Mouse (Mus musculus) testis, adult 2 months (tissue): Measurements from ENCODE around the gene Ugt1a1. TPM values are rescaled to one million over a fixed set of nuclear protein-coding genes. Genes with fewer than 3 reads are reported as not detected.
A peak's percentile ranks its signal among the peaks of the same experiment; 100 is the strongest.

ENCODE experiments used
- H3K27ac ChIP-seq: fragments of 200-500 bp; 2 replicates; pipeline ENCODE4 v1.5.1; 2012; ENCODE audit warnings: low read depth, low read length; ENCODE audit not compliant: control insufficient read depth, insufficient read depth
- H3K27me3 ChIP-seq: fragments of 200-500 bp; 2 replicates; pipeline ENCODE4 v1.6.1; 2012; ENCODE audit warnings: mild to moderate bottlenecking, low read length, moderate library complexity; ENCODE audit not compliant: control insufficient read depth, insufficient read depth
- H3K36me3 ChIP-seq: fragments of 200-500 bp; 2 replicates; pipeline ENCODE4 v1.6.1; 2012; ENCODE audit warnings: mild to moderate bottlenecking, low read length; ENCODE audit not compliant: control insufficient read depth, insufficient read depth
- H3K4me1 ChIP-seq: fragments of 200-500 bp; 2 replicates; pipeline ENCODE4 v1.6.1; 2012; ENCODE audit warnings: low read length; ENCODE audit not compliant: control insufficient read depth, insufficient read depth
- H3K4me3 ChIP-seq: fragments of 200-500 bp; 2 replicates; pipeline ENCODE4 v1.5.1; 2012; ENCODE audit warnings: low read depth, mild to moderate bottlenecking, low read length, moderate library complexity, mixed read lengths; ENCODE audit not compliant: control insufficient read depth
- CTCF ChIP-seq: fragments of 200-500 bp; IDR thresholded peaks from 2 replicates; pipeline ENCODE4 v1.5.1; 2012; ENCODE audit warnings: low read depth, mild to moderate bottlenecking, inconsistent platforms, low read length, moderate library complexity; ENCODE audit not compliant: control insufficient read depth, insufficient read depth, insufficient replicate concordance
- POLR2A ChIP-seq: fragments of 200-500 bp; IDR thresholded peaks from 2 replicates; pipeline ENCODE4 v1.6.1; 2012; ENCODE audit warnings: low read depth, mild to moderate bottlenecking, inconsistent platforms, low read length, moderate library complexity; ENCODE audit not compliant: control insufficient read depth
- polyA plus RNA-seq: library from polyadenylated mRNA; depleted of rRNA; stranded (reverse); fragments of >200 nt; gene quantifications from 2 replicates; pipeline ENCODE4 v1.2.3, GENCODE M21; 2012

Ugt1a1 gene
- polyA plus RNA-seq, 1 experiment = 0.94 TPM

DNA sequence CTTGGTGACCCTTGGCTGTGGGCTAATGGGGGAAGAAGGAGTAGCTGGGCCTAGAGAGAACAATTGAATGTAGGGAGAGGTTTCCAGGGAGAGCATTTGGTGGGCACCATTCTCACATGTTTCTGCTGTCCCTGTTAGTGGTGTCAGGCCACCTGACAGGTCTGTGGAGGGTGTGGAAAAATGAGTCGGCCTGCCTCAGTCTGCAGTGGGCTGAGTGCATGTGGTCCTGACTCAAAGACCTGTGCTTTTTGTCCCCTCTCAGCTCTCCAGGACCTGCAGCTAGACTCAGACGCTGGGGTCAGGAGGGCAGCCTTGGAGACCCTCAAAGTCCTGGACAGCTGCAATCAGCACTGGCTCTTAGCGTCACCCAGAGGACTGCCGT, 47.9 kb downstream of the Ugt1a1 start:
- no peak for TF ChIP-seq POLR2A
- no peak for TF ChIP-seq CTCF
- H3K4me3 ChIP-seq = no peak overlapping the region
- H3K36me3 ChIP-seq = peaks cover 10% of the 10 kb centered on the region
- no peaks in the 10 kb centered on the region; the same call in 1 of the 2 replicates for H3K4me1 ChIP-seq
- H3K27me3 ChIP-seq = no peaks in the 10 kb centered on the region
- no peak overlapping the region for H3K27ac ChIP-seq

- Histone ChIP-seq H3K27ac (no peak overlapping the region), H3K4me3 (peak overlapping the region; percentile 6), H3K36me3 (peaks cover 11% of the 10 kb centered on the region), H3K4me1 (no peaks in the 10 kb centered on the region; the same call in 1 of the 2 replicates), H3K27me3 (no peaks in the 10 kb centered on the region)
- TF ChIP-seq POLR2A = no peak
- no peak for TF ChIP-seq CTCF
These were observed 48.4 kb downstream of the Ugt1a1 start for GRCm38 (mm10) chr1:88260114-88260513.

- H3K27ac ChIP-seq = no peak overlapping the region
- H3K27me3 ChIP-seq = no peaks in the 10 kb centered on the region
- H3K4me1 ChIP-seq = no peaks in the 10 kb centered on the region; the same call in 1 of the 2 replicates
- TF ChIP-seq POLR2A = no peak
- TF ChIP-seq CTCF = no peak
- peaks cover 17% of the 10 kb centered on the region for H3K36me3 ChIP-seq
- peak overlapping the region; percentile 19; the same call in 1 of the 2 replicates for H3K4me3 ChIP-seq
These were observed 49.0 kb downstream of the Ugt1a1 start for GRCm38 (mm10) chr1:88260604-88261377.

- H3K4me3 ChIP-seq = no peak overlapping the region
- no peaks in the 10 kb centered on the region; the same call in 1 of the 2 replicates for H3K4me1 ChIP-seq
- peaks cover 25% of the 10 kb centered on the region for H3K36me3 ChIP-seq
- no peaks in the 10 kb centered on the region for H3K27me3 ChIP-seq
- H3K27ac ChIP-seq = no peak overlapping the region
- TF ChIP-seq POLR2A (no peak), CTCF (no peak)
These were observed 49.9 kb downstream of the Ugt1a1 start for GRCm38 (mm10) chr1:88261706-88262105.

DNA sequence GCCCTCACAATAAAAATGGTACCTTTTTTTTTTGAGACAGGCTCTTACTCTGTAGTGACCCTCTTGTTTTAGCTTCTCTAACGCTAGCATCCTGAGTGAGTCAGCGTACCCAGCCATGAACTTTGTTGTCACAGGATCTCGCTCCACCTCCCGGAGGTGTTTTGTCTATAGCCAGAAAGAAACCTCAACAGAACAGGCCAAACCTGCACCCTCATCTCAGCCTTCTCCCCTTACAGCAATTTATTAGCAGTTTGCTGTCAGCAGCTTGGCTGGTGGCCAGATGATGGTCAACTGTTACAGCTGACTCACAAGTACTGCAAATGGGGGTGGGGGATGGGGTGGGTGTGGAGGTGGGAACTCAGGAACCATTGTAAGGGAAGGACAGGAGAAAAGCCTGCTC, 50.5 kb downstream of the Ugt1a1 start:
- Histone ChIP-seq H3K27me3 (no peaks in the 10 kb centered on the region), H3K36me3 (peaks cover 29% of the 10 kb centered on the region), H3K4me1 (no peaks in the 10 kb centered on the region; the same call in 1 of the 2 replicates), H3K4me3 (no peak overlapping the region), H3K27ac (no peak overlapping the region)
- no peak for TF ChIP-seq CTCF
- no peak for TF ChIP-seq POLR2A

GRCm38 (mm10) chr1:88262961-88263360, 51.2 kb downstream of the Ugt1a1 start:
- H3K27ac ChIP-seq = no peak overlapping the region
- no peak overlapping the region for H3K4me3 ChIP-seq
- no peaks in the 10 kb centered on the region for H3K27me3 ChIP-seq
- H3K36me3 ChIP-seq = peaks cover 34% of the 10 kb centered on the region
- TF ChIP-seq POLR2A (no peak), CTCF (no peak)
- H3K4me1 ChIP-seq = no peaks in the 10 kb centered on the region; the same call in 1 of the 2 replicates

GRCm38 (mm10) chr1:88263778-88264177, 52.0 kb downstream of the Ugt1a1 start:
- H3K4me3 ChIP-seq = no peak overlapping the region
- H3K36me3 ChIP-seq = peaks cover 42% of the 10 kb centered on the region
- no peak for TF ChIP-seq POLR2A
- TF ChIP-seq CTCF = no peak
- H3K4me1 ChIP-seq = no peaks in the 10 kb centered on the region; the same call in 1 of the 2 replicates
- no peaks in the 10 kb centered on the region for H3K27me3 ChIP-seq
- no peak overlapping the region for H3K27ac ChIP-seq
